Mouse (Mus musculus): ENCODE measurements around the gene Hapln1. TPM values are rescaled to one million over a fixed set of nuclear protein-coding genes. Genes with fewer than 3 reads are reported as not detected.

The Hapln1 gene
- not detected for polyA plus RNA-seq (2017; shearing (Covaris generic))

DNA sequence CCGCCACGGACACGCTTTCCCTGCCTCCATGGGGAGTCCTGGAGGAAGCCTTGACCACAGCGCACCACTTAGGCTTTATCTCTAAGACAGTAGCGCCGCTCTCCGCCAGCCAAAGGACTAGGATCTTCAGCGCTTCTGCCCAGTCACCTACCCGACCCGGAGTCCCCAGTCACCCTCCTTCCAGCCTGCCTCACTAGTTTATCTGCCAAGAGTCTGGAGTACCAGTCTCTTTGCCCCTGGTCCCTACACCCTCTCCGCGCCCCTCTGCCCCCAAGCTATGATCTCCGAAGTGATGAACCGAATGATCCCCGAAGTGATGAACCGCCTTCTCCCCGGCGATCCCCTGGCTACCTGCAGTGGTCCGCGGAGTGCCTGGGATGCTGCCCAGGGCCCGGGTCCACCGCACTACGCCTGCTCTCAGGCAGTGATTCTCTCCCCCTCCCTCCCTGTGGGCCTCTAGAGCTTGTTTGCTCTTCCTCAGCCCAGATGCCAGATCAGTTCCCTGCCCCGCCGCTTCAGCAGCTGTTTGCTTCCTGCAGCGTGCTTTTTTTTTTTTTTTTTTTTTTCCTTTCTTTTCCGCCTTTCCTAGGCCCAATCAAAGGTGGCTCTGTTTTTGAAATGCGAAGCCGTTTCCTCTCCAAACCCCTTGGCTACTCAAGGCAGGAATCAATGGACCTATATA lies at the start of gene Hapln1:
Hapln1 (plus strand) TSS at position 592 of the 682 bp plus-strand sequence.

Other genes with a start within 250 kb of the Hapln1 start
- 1 to 10 TPM in 1 of 2 experiments, under 1 TPM in 1; 0.66 to 1.7 TPM for gene Vcan, start 202.7 kb downstream of the Hapln1 start, polyA plus RNA-seq (2017; shearing (Covaris generic))